Mouse (Mus musculus) urinary bladder, postnatal 4 days (tissue): ENCODE results near the gene Btbd8.

Experiments used
- DNase-seq, 2 experiments: peaks; one replicate each; pipeline ENCODE4 v3.0.0; 2021 to 2022; ENCODE audit warnings: low spot score in 2 of 2

Btbd8 gene

GRCm38 (mm10) chr5:107518602-107519001, 80.8 kb downstream of the Btbd8 start:
- no peak for DNase-seq

DNA sequence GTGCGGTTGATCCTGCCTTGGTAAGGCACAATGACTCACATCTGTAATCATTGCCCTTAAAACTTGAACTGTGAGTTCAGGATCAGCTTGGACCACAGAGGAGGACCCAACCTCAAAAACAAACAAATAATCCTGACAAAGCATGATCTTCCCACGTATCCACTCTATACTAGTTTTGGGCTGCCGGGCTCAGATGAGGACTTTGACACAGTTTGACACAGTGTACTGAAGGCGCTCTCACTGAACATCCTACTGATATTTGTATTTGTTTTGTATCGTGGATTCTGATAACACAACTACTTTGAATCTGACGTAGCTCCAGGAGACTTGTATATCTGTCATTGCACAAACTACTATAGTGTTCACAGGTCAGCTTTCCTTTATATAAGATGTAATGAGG, 83.6 kb downstream of the Btbd8 start:
- no peak for DNase-seq

DNA sequence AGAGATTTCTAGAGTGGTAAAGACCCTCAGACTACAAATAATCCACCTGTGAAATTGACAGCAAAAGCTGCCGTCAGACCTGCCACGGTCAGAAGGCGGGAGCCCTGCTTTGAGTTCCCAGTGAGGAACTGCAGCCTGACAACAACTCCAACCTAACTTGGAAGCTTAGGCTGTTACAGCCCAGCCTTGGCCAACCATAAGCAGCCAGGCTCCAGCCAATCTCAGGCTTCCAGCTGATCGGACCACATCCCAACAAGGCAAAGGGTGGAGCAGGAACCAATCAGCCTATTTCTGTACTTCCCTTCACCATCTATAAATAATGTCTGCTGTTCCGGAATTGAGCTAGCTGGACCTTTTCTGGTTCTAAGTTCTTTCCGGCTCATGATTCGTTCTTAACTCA, 84.1 kb downstream of the Btbd8 start:
- no peak for DNase-seq

GRCm38 (mm10) chr5:107524281-107524680, 86.5 kb downstream of the Btbd8 start:
- no peak for DNase-seq

DNA sequence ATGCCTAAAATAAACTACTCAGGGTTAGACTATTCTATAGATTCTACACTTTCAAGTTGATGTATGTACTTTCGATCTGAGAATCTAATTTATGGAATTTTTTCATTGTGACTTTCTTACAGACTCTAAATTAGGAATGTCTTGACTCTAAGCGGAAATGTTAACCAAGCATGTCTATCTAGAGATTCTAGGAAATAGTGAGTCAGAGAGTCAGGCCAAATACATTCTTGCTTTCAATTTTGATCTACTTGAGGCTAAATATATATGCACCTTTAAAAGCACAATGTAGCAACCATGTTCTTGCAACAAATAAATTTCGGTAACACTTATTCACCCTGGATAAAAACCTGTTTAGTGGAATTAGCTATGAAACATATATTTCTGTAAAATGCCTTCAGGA, 91.1 kb downstream of the Btbd8 start:
- DNase-seq: no peak

DNA sequence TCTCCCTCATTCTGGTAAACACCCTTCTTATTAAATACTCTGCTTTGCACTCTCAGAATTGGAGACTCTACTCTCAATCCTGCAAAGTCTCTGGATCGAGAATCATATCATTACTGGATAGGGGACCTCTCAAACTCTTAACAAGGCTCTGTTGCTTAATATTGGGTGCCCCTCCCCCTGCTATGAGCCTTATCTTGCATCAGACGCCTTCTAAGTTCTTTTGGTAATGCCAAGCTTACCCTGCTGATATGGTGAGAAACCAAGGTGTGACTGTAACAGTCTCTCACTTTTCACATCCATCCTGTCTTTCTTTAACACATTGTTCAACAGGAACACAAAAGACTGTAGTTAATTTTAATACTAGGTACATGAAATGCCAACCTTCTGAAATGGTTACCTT, 95.8 kb downstream of the Btbd8 start:
- no peak for DNase-seq

GRCm38 (mm10) chr5:107534581-107534980, 96.8 kb downstream of the Btbd8 start, which contains the start of gene 1700028K03Rik:
1700028K03Rik (plus strand) TSS chr5:107534709.
- no peak for DNase-seq

DNA sequence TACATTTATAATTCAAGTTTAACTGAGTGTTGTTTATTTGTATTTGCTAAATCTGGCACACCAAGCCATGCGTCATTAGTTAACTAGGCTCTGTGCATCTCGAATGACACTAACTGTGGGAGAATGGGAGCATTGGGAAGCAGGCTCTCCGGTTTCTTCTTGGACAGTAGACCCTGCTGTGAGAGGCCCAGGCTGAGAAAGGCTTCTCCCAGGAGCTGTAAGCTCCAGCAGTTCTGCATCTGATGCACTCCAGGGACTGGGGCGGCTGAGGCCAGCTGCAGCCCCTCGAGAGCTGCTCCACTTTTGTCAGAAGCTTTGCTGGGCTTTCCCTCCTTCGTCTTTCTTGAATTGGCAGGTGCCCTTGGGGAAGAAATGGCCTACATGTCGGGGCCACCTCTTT, 103.9 kb downstream of the Btbd8 start:
- no peak for DNase-seq

DNA sequence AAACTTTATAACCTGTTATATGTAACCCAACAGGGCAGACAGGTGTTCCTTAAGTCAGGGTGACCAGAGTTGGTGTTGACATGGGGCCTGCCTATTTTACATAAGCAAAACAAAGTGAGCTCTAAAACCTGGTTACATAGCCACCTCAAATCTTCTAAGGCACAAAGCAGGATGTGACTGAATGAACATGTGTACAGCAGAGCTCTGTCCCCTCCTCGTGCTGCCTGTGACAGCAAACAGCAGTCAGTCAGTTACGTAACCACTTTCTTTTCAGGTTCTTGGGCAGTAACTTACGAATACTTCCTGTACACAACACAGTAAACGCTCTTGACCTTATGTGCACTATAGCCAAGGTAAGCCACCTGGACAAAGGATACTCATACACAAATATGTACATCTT, 108.1 kb downstream of the Btbd8 start:
- DNase-seq: no peak

- DNase-seq: no peak
Observed at GRCm38 (mm10) chr5:107547955-107548354, 110.2 kb downstream of the Btbd8 start.

DNA sequence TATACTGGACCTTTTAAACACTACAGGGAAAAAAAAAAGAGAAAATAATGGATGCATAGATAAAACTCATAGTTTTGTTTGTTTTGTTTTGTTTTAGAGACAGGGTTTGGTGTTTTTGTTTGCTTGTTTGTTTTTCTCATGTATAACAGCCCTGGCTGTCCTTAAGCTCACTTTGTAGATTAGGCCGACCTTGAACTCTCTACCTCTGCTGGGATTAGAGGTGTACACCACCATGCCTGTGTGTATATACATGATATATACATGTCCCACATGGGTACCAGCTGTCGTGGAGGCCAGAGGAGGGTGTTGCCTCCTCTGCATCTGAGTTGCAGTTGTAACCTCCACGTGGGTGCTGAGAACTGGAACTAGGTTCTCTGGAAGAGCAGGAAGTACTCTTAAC, 110.6 kb downstream of the Btbd8 start:
- DNase-seq: no peak

- no peak for DNase-seq
Observed at GRCm38 (mm10) chr5:107554336-107554735, 116.5 kb downstream of the Btbd8 start.

DNA sequence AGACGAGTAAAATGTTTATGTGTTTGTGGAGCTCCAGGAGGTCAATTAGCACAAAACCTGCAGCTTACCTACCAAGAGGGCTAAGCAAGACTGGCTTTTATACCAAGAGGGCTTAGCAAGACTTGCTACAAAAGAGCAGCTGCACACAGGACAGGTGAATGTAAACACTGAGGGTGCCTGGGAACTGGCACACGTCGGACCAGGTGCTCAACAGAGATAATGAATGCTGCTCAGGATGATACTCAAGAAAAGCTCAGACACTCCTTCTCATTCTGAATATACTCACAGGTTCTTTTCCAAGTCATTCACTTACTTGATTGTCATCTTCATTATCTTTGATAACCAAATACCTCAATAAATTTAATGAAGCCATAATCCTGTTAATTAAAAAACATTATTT, 119.2 kb downstream of the Btbd8 start:
- no peak for DNase-seq
